Mouse (Mus musculus) olfactory bulb, adult 2 months (tissue): ENCODE measurements around the gene Tbx10.

Experiments
- CTCF ChIP-seq: fragments of 200-500 bp; IDR thresholded peaks from 2 replicates; pipeline ENCODE4 v1.5.1; 2012; ENCODE audit warnings: low read depth, mild to moderate bottlenecking, low read length, moderate library complexity; ENCODE audit not compliant: insufficient read depth
- POLR2A ChIP-seq: fragments of 200-500 bp; IDR thresholded peaks from 2 replicates; pipeline ENCODE4 v1.6.1; 2012; ENCODE audit warnings: mild to moderate bottlenecking, low read depth, low read length, moderate library complexity; ENCODE audit not compliant: insufficient read depth

- TF ChIP-seq CTCF (no peak), POLR2A (no peak)
Measured at GRCm38 (mm10) chr19:3988750-3989149, 3.8 kb upstream of the Tbx10 start.
